Mouse (Mus musculus) midbrain, embryonic 12.5 days (tissue): Measurements from ENCODE around the gene Fbxo21. TPM values are rescaled to one million over a fixed set of nuclear protein-coding genes. Genes with fewer than 3 reads are reported as not detected.

Experiments used
- ATAC-seq: fragments of 200-750 bp; cut with Nextera tagmentation; 2 replicates; pipeline ENCODE4 v1.8.0; 2017; ENCODE audit warnings: low read depth, moderate TSS enrichment, moderate library complexity; ENCODE audit not compliant: low FRiP score
- H3K27ac ChIP-seq: fragments of 300-500 bp; sonication (generic); replicated peaks from 2 replicates; pipeline ENCODE4 v1.5.1; 2016; ENCODE audit warnings: mild to moderate bottlenecking
- H3K27me3 ChIP-seq: fragments of 300-500 bp; sonication (generic); 2 replicates; pipeline ENCODE4 v1.6.1; 2016; ENCODE audit warnings: mild to moderate bottlenecking
- H3K36me3 ChIP-seq: fragments of 300-500 bp; sonication (generic); 2 replicates; pipeline ENCODE4 v1.6.1; 2016
- H3K4me1 ChIP-seq: fragments of 300-500 bp; sonication (generic); 2 replicates; pipeline ENCODE4 v1.6.1; 2016
- H3K4me2 ChIP-seq: fragments of 300-500 bp; sonication (generic); replicated peaks from 2 replicates; pipeline ENCODE4 v1.6.1; 2016; ENCODE audit warnings: mild to moderate bottlenecking, moderate library complexity
- H3K4me3 ChIP-seq: fragments of 300-500 bp; sonication (generic); 2 replicates; pipeline ENCODE4 v1.5.1; 2016; ENCODE audit warnings: mild to moderate bottlenecking
- H3K9ac ChIP-seq: fragments of 300-500 bp; sonication (generic); replicated peaks from 2 replicates; pipeline ENCODE4 v1.6.1; 2016; ENCODE audit warnings: mild to moderate bottlenecking, moderate library complexity
- H3K9me3 ChIP-seq: fragments of 300-500 bp; sonication (generic); 2 replicates; pipeline ENCODE4 v1.6.1; 2016; ENCODE audit warnings: mild to moderate bottlenecking
- WGBS: fragments of 180-500 bp; shearing (Covaris S2); methylation state at CpG from one replicate; pipeline ENCODE4 v1.1.7; 2016; 5-methylcytosine and 5-hydroxymethylcytosine counted together
- polyA plus RNA-seq: library from polyadenylated mRNA; unstranded; fragments of >200 nt; fragmentation: Nextera tagmentation; extraction: Ambion mirVana; gene quantifications from 2 replicates; pipeline ENCODE4 v1.2.1, GENCODE M21; 2016

Fbxo21 gene
- polyA plus RNA-seq, 1 experiment from 2014 or later, result 153 TPM

DNA sequence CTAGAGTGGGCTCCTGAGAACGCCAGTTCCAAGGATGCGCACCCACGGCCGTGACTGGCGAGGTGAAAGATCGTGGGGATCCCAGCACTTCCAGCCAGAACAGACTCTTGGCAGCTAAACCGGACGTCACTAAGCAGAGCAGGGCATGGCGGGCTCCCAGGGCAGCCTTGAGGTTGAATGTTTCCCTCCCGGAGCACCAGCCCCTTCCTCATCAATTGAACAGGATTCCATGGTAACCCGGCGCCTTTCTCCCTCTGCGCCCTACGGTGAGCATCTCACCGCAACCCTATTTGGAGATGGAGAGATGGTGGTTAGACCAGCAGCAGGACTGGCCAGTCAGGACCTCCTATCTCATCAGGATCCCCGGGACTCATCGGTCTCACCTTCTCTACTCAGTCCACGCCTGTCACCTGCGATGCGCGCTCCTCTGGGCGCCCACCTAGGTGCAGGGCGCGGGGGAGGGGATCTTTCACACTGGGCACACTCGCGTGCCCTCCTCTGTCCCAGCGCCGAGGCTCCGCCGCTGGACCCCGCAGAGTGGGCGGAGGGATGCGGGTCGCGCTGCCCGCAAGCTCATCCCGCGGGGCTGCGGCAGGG lies 50.7 kb downstream of the Fbxo21 start:
- H3K9me3 ChIP-seq, result no peaks in the 10 kb centered on the region
- H3K27me3 ChIP-seq, result peaks cover 71% of the 10 kb centered on the region
- WGBS, result under 1% methylated on average over 39 of the region's 39 CpGs
- no peak overlapping the region for H3K27ac ChIP-seq
- peak overlapping the region; percentile 58 for H3K4me3 ChIP-seq
- H3K4me2 ChIP-seq, result peak overlapping the region; percentile 87
- peak overlapping the region; percentile 49 for H3K9ac ChIP-seq
- peaks cover 49% of the 10 kb centered on the region for H3K4me1 ChIP-seq
- no peaks in the 10 kb centered on the region for H3K36me3 ChIP-seq
- ATAC-seq, result no peak; the same call in 1 of the 2 replicates

DNA sequence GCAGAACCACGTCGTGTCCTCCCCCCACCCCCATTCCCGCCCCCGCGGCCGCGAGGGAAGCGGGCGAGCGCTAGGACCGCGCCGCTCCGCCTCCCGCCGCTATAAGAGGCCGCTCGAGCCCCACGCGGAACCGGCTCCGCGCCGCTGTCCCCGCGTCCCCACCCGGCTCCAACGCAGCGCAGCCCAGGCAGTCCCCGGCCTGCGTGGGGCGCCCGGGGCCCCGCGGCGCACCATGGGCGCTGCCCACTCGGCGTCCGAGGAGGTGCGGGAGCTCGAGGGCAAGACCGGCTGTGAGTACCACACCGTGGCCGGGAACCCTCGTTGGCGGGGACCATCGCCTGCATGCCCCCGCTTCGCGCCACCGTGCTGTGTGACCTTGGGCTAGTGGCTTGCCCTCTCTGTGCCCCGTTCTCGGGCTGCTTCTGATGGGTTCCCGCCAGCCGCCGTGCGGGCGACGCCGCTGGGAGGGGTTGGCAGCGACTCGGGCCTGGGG lies 51.2 kb downstream of the Fbxo21 start, which contains the start of gene Tesc:
Gene Tesc, plus strand, starts transcription at position 46 of the 493 bp plus-strand sequence.
- H3K9me3 ChIP-seq, result no peaks in the 10 kb centered on the region
- H3K4me2 ChIP-seq, result peak within 1 kb of the TSS; percentile 87
- H3K4me1 ChIP-seq, result peaks cover 49% of the 10 kb centered on the region
- H3K27ac ChIP-seq, result no peak within 1 kb of the TSS
- H3K9ac ChIP-seq, result peak within 1 kb of the TSS; percentile 49
- no peaks in the 10 kb centered on the region for H3K36me3 ChIP-seq
- no peak for ATAC-seq
- under 1% methylated on average over 54 of the region's 63 CpGs for WGBS
- peak within 1 kb of the TSS; percentile 58 for H3K4me3 ChIP-seq
- H3K27me3 ChIP-seq, result peaks cover 71% of the 10 kb centered on the region

DNA sequence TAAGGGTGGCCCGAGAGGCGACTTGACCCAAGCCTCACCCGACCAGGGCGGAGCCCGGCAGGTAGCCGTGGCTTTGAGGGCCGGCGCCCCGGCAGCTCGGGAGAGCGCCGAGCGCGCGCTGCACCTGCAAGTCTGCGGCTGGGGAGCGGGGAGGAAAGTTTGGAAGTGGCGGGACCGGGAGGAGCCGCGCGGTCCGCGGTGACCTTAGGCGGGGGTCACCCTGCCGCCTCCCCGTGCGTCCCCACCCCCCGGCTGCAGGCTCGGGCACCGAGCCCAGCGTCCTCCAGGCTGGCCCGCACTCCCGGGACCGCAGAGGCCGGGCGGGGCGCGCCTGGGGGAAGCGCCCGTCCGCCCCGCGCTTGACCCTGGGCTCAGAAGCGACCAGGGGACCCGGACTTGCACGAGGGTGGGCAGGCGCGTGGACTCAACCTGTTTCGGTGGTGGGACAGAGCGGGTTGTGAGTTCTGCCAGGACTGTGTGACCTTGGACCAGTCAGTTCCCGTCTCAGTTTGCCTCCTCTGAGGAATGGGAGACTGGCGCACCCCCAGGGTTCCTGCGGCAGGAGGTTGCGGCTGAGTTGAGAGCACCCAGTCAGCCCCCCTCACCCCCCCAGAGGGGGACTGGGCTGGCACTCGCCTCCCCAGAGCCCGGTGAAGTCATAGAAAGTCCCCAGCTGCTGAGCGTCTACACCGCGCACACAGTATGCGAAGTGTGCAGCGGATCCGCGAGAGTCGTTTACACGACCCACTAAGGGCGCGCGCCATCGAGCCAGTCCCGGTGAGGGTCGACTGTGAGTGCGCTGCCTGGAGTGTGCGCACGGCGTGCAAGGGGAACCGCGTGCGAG lies 51.9 kb downstream of the Fbxo21 start:
- peak overlapping the region; percentile 87 for H3K4me2 ChIP-seq
- H3K9ac ChIP-seq, result peak overlapping the region; percentile 49
- H3K9me3 ChIP-seq, result no peaks in the 10 kb centered on the region
- WGBS, result 3% methylated on average over 66 of the region's 79 CpGs
- H3K4me1 ChIP-seq, result peaks cover 51% of the 10 kb centered on the region
- H3K36me3 ChIP-seq, result no peaks in the 10 kb centered on the region
- ATAC-seq, result no peak
- H3K27ac ChIP-seq, result no peak overlapping the region
- H3K4me3 ChIP-seq, result peak overlapping the region; percentile 58
- peaks cover 71% of the 10 kb centered on the region for H3K27me3 ChIP-seq

DNA sequence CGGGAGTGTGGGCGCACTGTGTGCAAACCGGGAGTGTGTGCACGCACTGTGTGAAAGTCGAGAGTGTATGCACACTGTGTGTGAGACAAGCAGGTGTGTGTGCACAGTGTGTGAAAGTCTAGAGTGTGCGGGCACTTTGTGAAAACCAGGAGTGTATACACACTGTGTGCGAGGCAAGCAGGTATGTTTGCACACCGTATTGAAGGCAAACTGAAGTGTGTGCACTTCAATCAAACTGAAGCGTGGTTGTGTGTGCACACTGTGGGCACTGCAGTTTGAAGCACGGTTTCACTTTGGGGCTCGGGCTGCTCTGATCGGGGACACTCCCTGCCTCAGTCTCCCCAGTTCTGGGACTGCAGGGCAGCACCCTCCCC lies 52.5 kb downstream of the Fbxo21 start:
- Histone ChIP-seq H3K4me1 (peaks cover 52% of the 10 kb centered on the region), H3K4me2 (peak overlapping the region; percentile 87), H3K9ac (no peak overlapping the region), H3K36me3 (no peaks in the 10 kb centered on the region), H3K27ac (no peak overlapping the region), H3K4me3 (peak overlapping the region; percentile 58), H3K27me3 (peaks cover 71% of the 10 kb centered on the region), H3K9me3 (no peaks in the 10 kb centered on the region)
- WGBS, result 6% methylated on average over 12 of the region's 12 CpGs
- ATAC-seq, result peak; percentile 48; the same call in 1 of the 2 replicates

DNA sequence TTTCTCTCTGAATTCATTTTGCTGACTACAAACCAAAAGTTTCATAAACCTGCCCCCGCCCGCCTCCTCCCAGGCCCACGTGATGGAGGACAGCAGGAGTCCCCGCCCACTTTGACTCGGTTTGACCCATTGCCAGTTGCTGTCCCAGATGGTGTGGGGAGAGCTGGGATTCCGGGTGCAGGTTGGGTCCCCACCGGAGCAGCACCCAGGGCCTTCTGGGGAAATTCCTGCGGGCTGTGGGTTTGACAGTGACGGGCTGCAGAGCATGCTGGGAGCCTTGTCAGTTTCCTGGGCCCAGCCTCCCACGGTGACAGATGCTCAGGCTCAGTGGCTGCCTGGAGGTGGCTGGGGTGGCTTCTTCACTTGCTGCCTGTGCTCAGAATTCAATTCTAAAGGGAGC lies 52.9 kb downstream of the Fbxo21 start:
- no peak overlapping the region for H3K27ac ChIP-seq
- H3K27me3 ChIP-seq, result peaks cover 68% of the 10 kb centered on the region
- H3K4me3 ChIP-seq, result peak overlapping the region; percentile 58
- H3K36me3 ChIP-seq, result no peaks in the 10 kb centered on the region
- peaks cover 52% of the 10 kb centered on the region for H3K4me1 ChIP-seq
- H3K9ac ChIP-seq, result no peak overlapping the region
- no peaks in the 10 kb centered on the region for H3K9me3 ChIP-seq
- ATAC-seq, result no peak
- WGBS, result 2% methylated on average over 10 of the region's 10 CpGs
- peak overlapping the region; percentile 87 for H3K4me2 ChIP-seq

DNA sequence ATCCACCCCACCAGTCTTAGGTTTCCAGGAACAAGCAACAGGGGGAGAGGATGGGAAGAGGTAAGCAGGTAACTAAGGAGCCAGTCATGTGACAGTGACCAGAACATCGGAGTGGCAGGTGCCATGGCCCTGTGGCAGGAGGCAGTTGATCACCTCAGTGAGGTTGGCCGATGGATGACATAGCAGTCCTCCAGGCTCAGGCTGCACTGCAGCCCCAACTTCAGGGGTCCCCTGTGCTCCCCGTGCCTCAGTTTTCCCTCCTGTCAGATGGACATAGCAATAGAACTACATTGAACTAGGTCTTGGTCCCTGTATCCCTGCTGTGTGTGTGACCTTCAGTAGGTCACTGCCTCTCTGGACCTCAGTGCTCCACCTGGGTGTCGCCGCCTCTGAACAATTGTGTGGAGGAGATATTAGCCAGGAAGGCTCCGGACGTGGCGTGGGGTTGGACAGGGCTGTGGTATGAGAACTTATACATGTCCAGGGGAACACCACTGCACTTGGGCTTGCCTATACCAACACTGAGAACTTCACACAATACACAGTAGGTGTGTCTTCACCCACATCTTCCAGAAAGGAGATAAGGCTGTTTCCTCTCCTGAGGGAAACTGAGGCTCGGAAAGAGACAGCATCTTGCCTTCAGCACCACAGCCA lies 53.6 kb downstream of the Fbxo21 start:
- WGBS, result 92% methylated on average over 9 of the region's 9 CpGs
- no peak overlapping the region for H3K4me2 ChIP-seq
- H3K27me3 ChIP-seq, result peaks cover 67% of the 10 kb centered on the region
- no peak overlapping the region for H3K9ac ChIP-seq
- H3K36me3 ChIP-seq, result no peaks in the 10 kb centered on the region
- no peak for ATAC-seq
- no peak overlapping the region for H3K4me3 ChIP-seq
- H3K4me1 ChIP-seq, result peaks cover 52% of the 10 kb centered on the region
- peaks cover 3% of the 10 kb centered on the region; the same call in 1 of the 2 replicates for H3K9me3 ChIP-seq
- no peak overlapping the region for H3K27ac ChIP-seq

DNA sequence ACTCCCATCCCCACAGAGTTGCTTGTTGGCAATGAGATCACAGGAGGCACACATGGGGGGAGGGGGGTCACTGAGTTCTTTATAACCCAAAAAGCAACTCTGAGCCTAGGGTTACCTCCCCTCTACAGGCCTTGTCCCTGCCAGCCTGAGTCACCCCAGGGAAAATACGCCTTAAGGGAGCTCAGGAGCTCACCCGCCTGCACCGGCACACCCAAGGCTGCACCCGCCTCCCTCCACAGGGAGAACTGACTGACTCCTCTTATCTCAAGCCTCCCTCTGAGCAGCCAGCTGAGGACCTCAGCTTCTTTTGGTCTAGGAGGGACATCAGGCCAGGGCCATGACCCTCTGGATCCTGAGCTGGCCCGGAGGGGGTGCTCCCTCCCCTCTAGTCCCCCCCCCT lies 54.5 kb downstream of the Fbxo21 start:
- 55% methylated on average over 5 of the region's 5 CpGs for WGBS
- Histone ChIP-seq H3K4me3 (no peak overlapping the region), H3K27me3 (peaks cover 59% of the 10 kb centered on the region), H3K4me2 (no peak overlapping the region), H3K9me3 (peaks cover 3% of the 10 kb centered on the region; the same call in 1 of the 2 replicates), H3K36me3 (no peaks in the 10 kb centered on the region), H3K4me1 (peaks cover 47% of the 10 kb centered on the region), H3K27ac (no peak overlapping the region), H3K9ac (no peak overlapping the region)
- no peak for ATAC-seq

DNA sequence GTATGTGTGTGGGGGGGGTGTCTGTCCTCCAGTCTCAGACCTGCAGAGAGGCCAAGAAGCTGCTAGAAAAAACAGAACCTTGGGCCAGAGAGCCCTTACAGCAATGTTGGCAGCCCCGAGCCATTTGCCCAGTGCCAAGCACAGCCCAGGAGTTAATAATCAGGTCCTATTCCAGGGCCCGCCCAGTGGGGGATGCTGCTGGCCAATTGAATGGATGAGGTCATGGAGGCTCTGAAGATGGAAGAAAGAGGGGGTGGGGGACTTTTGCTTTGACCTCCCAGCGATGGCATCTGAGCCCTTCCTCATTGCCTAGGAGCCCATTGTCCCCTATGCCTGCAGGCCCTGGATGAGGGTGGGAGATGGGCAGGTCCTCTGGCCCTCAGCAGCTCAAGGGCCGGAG lies 55.0 kb downstream of the Fbxo21 start:
- Histone ChIP-seq H3K4me1 (peaks cover 43% of the 10 kb centered on the region), H3K27ac (no peak overlapping the region), H3K27me3 (peaks cover 57% of the 10 kb centered on the region), H3K4me3 (no peak overlapping the region), H3K36me3 (no peaks in the 10 kb centered on the region), H3K9ac (no peak overlapping the region), H3K9me3 (peaks cover 3% of the 10 kb centered on the region; the same call in 1 of the 2 replicates), H3K4me2 (no peak overlapping the region)
- no peak for ATAC-seq
- 44% methylated on average over 4 of the region's 4 CpGs for WGBS

DNA sequence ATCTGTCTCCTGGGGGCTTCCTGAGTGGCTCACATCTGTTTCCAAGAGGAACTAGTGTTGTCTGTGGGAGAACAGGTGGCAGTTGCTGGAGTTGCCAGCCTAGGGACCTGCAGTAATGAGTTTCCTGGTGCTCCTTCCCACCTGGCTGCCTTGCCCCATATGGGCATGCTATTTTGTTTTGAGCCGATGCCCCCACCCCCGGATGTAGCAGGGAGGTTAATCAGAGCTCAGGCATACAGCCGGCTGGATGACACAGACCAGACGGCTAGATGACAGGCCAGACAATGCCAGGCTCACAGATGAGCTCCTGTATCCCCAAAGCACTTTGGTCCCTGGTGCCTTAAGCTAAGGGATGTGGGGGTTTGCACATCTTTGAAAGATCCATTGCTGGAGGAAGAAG lies 56.8 kb downstream of the Fbxo21 start:
- peaks cover 3% of the 10 kb centered on the region; the same call in 1 of the 2 replicates for H3K9me3 ChIP-seq
- no peak overlapping the region for H3K27ac ChIP-seq
- H3K4me1 ChIP-seq, result peaks cover 36% of the 10 kb centered on the region
- no peak for ATAC-seq
- H3K4me2 ChIP-seq, result no peak overlapping the region
- H3K9ac ChIP-seq, result no peak overlapping the region
- WGBS, result 66% methylated on average over 4 of the region's 4 CpGs
- peaks cover 43% of the 10 kb centered on the region for H3K27me3 ChIP-seq
- no peaks in the 10 kb centered on the region for H3K36me3 ChIP-seq
- H3K4me3 ChIP-seq, result no peak overlapping the region

DNA sequence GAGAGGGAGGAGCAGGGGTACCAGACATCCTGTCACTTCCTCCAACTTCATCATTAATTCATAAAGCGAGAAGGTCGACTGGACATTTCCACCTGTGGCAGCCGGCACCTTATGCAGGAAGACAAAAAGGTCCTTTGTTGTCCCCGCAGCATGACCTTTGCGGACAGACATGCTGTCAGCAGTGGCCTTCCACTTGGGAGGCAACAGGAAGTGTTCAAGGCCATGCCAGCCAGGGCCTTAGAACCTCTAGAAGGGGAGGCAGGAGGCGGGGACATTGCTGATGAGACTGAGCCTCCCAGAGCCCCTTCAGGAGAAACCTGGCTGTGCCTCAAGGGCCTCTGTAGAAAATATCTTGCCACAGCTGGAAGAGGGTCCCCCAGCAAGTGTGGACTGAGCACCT lies 57.2 kb downstream of the Fbxo21 start:
- H3K9me3 ChIP-seq, result peaks cover 3% of the 10 kb centered on the region; the same call in 1 of the 2 replicates
- no peak for ATAC-seq
- no peak overlapping the region for H3K9ac ChIP-seq
- no peaks in the 10 kb centered on the region for H3K36me3 ChIP-seq
- H3K27me3 ChIP-seq, result peaks cover 39% of the 10 kb centered on the region
- H3K4me2 ChIP-seq, result no peak overlapping the region
- H3K4me1 ChIP-seq, result peaks cover 35% of the 10 kb centered on the region
- no peak overlapping the region for H3K4me3 ChIP-seq
- WGBS, result 79% methylated on average over 6 of the region's 6 CpGs
- no peak overlapping the region for H3K27ac ChIP-seq

DNA sequence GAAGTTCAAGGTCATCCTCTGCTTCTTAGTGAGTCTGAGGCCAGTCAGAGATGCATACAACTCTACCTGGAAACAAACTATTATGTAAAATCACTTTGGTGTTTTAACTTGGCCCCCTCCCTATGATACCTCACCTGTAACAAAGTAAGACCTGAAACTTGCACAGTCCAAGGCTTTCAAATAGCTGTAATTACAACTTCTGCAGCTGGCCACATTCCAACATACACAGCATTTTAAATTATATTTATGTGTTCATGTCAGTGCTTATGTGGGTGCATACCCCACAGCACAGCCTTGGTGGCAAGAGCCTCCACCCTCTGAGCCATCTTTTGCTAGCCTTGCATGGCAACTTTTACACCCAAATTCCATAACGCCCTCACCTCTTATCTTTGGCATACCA lies 58.1 kb downstream of the Fbxo21 start:
- peaks cover 30% of the 10 kb centered on the region for H3K27me3 ChIP-seq
- H3K4me1 ChIP-seq, result peaks cover 34% of the 10 kb centered on the region
- H3K4me3 ChIP-seq, result no peak overlapping the region
- no peaks in the 10 kb centered on the region for H3K36me3 ChIP-seq
- no peak overlapping the region for H3K9ac ChIP-seq
- H3K9me3 ChIP-seq, result peaks cover 3% of the 10 kb centered on the region; the same call in 1 of the 2 replicates
- WGBS, result 92% methylated on average over 1 of the region's 1 CpGs
- H3K27ac ChIP-seq, result no peak overlapping the region
- H3K4me2 ChIP-seq, result no peak overlapping the region
- no peak for ATAC-seq

DNA sequence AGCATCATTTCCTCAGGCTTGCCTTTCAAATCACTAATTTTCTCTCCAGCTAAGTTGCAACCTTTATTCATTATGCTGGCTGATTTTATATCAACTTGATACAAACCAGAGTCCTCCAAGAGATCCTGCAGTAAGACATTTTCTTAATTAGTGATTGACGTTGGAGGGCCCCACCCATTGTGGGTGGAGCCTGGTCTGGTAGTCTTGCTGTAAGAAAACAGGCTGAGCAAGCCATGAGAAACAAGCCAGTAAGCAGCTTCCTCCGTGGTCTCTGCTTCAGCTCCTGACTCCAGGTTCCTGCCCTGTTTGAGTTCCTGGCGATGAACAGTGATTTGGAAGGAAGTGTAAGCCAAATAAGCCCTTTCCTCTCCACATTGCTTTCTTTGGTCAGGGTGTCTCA lies 59.3 kb downstream of the Fbxo21 start:
- H3K4me1 ChIP-seq, result peaks cover 31% of the 10 kb centered on the region
- no peaks in the 10 kb centered on the region for H3K36me3 ChIP-seq
- peaks cover 18% of the 10 kb centered on the region for H3K27me3 ChIP-seq
- no peak overlapping the region for H3K27ac ChIP-seq
- WGBS, result 69% methylated on average over 3 of the region's 3 CpGs
- H3K9ac ChIP-seq, result no peak overlapping the region
- H3K4me2 ChIP-seq, result no peak overlapping the region
- H3K9me3 ChIP-seq, result peaks cover 3% of the 10 kb centered on the region; the same call in 1 of the 2 replicates
- no peak for ATAC-seq
- H3K4me3 ChIP-seq, result no peak overlapping the region
